ENCODE assay signal across 23 mouse cellular contexts in genomic region chr5:110550841-110551240, GRCm38 (mm10). TPM values are rescaled to one million over a fixed set of nuclear protein-coding genes. Genes with fewer than 3 reads are reported as not detected.
DNase-seq lines count a peak whose midpoint lies in the region; TF ChIP-seq lines count a peak whose summit lies in the region.
"Had no signal": no experiment of that assay in that cellular context is flagged by ENCODE, and none has a peak within 500 bp of the region (broad histone marks: within the 10 kb centered on the region; RNA-seq: fewer than 3 reads in every experiment).

No protein-coding gene starts in this region.

- TF ChIP-seq RAD21 in CH12.LX (IDR thresholded peaks at IDR 0.05; ENCODE audit: low read depth, low read length), result no peak; the same call in 1 of the 2 replicates

- peaks cover 79% of the 10 kb centered on the region for H3K27me3 ChIP-seq in CH12.LX (replicated peaks)

- in situ Hi-C loops in CH12.LX (cut with MboI; ENCODE audit: low pct_ligation_motif_present, low pct_unique_long_range_greater_than_20kb, low sequenced_read_pairs), result no loop called here

- TF ChIP-seq CTCF in layer of hippocampus, adult 2 months (conservative IDR thresholded peaks at IDR 0.05), result peak; percentile 54
- peak in 1 of 2 experiments; percentile 39; a peak in 2 of 4 replicates for TF ChIP-seq CTCF in CH12.LX (conservative IDR thresholded peaks at IDR 0.05 in 1 of 2, IDR thresholded peaks at IDR 0.05 in 1 of 2; ENCODE audit: low read depth in 2 of 2, low read length in 2 of 2)

- no peak overlapping the region for H3K27ac ChIP-seq in layer of hippocampus, adult 2 months
- no peak overlapping the region for H3K27ac ChIP-seq in CH12.LX (ENCODE audit: insufficient read depth, low read depth)
- H3K27ac ChIP-seq: embryonic facial prominence, embryonic 13.5 days; gastrocnemius, adult 2 months; heart, embryonic 13.5 days; hindbrain, embryonic 14.5 days; limb, embryonic 15.5 days; midbrain, embryonic 13.5 days; neural tube, embryonic 15.5 days; stomach, embryonic 15.5 days had no signal

- no peak for TF ChIP-seq POLR2A in CH12.LX (IDR thresholded peaks at IDR 0.05; ENCODE audit: low read depth, low read length)

- H3K4me2 ChIP-seq in CH12.LX (ENCODE audit: insufficient read depth, low read depth, poor library complexity, severe bottlenecking), result no peak overlapping the region
- H3K4me2 ChIP-seq: embryonic facial prominence, embryonic 13.5 days; heart, embryonic 13.5 days; hindbrain, embryonic 14.5 days; limb, embryonic 15.5 days; midbrain, embryonic 13.5 days; neural tube, embryonic 15.5 days; stomach, embryonic 15.5 days had no signal

- no peak for TF ChIP-seq EP300 in CH12.LX (IDR thresholded peaks at IDR 0.05; ENCODE audit: low read length)

- no peaks in the 10 kb centered on the region for H3K36me3 ChIP-seq in CH12.LX (replicated peaks in 1 of 2; ENCODE audit: control insufficient read depth in 1 of 2, insufficient read depth in 1 of 2, low read length in 1 of 2)
- H3K36me3 ChIP-seq: embryonic facial prominence, embryonic 13.5 days; G1E; heart, embryonic 13.5 days; limb, embryonic 15.5 days; midbrain, embryonic 13.5 days; neural tube, embryonic 15.5 days; stomach, embryonic 15.5 days had no signal

- DNase-seq in cerebellum, adult 8-10 months, result peak; percentile 14
- no peak for DNase-seq in cerebellum, postnatal 10 days
- DNase-seq in layer of hippocampus, adult 2 months (ENCODE audit: low spot score in 2 of 2), result no peak
- DNase-seq in layer of hippocampus, postnatal 36 days, result no peak
- DNase-seq in CH12.LX (ENCODE audit: extremely low read depth), result peak; percentile 2
- DNase-seq in WW6 (ENCODE audit: low read depth, low spot score), result peak; percentile 13
- DNase-seq in spleen, adult 18-20 months, result no peak
- no peak for DNase-seq in layer of hippocampus, adult 18-20 months (ENCODE audit: low spot score in 2 of 2)
- DNase-seq: gastrocnemius, adult 2 months; heart, adult 11 months; kidney, adult 11 months; lung, postnatal 10 days; right cerebral cortex, postnatal 25 days; thymus, adult 18-20 months had no signal

- H3K9ac ChIP-seq in CH12.LX (ENCODE audit: insufficient read depth, low read depth), result no peak overlapping the region
- H3K9ac ChIP-seq: embryonic facial prominence, embryonic 13.5 days; heart, embryonic 13.5 days; hindbrain, embryonic 14.5 days; limb, embryonic 15.5 days; midbrain, embryonic 13.5 days; neural tube, embryonic 15.5 days; stomach, embryonic 15.5 days had no signal

- H3K9me3 ChIP-seq in CH12.LX (replicated peaks; ENCODE audit: low read length), result no peaks in the 10 kb centered on the region
- H3K9me3 ChIP-seq: embryonic facial prominence, embryonic 13.5 days; G1E; heart, embryonic 13.5 days; limb, embryonic 15.5 days; midbrain, embryonic 13.5 days; neural tube, embryonic 15.5 days; stomach, embryonic 15.5 days had no signal

- no peaks in the 10 kb centered on the region for H3K4me1 ChIP-seq in CH12.LX (ENCODE audit: control insufficient read depth in 1 of 2, insufficient read depth in 2 of 2)
- H3K4me1 ChIP-seq: embryonic facial prominence, embryonic 13.5 days; heart, embryonic 13.5 days; limb, embryonic 15.5 days; stomach, embryonic 15.5 days had no signal

- no peaks in the 10 kb centered on the region for H3K79me2 ChIP-seq in CH12.LX (replicated peaks; ENCODE audit: control insufficient read depth, extremely low read depth, insufficient read depth, poor library complexity, severe bottlenecking)

- no peak overlapping the region for H3K4me3 ChIP-seq in layer of hippocampus, adult 2 months
- no peak overlapping the region for H3K4me3 ChIP-seq in CH12.LX (replicated peaks in 1 of 3; ENCODE audit: low read depth in 2 of 3, low read length in 2 of 3, poor library complexity in 1 of 3)
- H3K4me3 ChIP-seq: embryonic facial prominence, embryonic 13.5 days; gastrocnemius, adult 2 months; heart, embryonic 13.5 days; limb, embryonic 15.5 days; midbrain, embryonic 13.5 days; neural tube, embryonic 15.5 days; stomach, embryonic 15.5 days had no signal

- dilution Hi-C loops in CH12.LX (cut with MboI; ENCODE audit: extremely low pct_ligation_motif_present, extremely low pct_unique_long_range_greater_than_20kb, low sequenced_read_pairs), result no loop called here

TF ChIP-seq in CH12.LX, 34 proteins besides CTCF, POLR2A, EP300 and RAD21:
- no peak for TF ChIP-seq RCOR1 (conservative IDR thresholded peaks at IDR 0.05; ENCODE audit: low read depth, low read length)
- no peak for TF ChIP-seq TBP (conservative IDR thresholded peaks at IDR 0.05; ENCODE audit: low read depth, low read length)
- TF ChIP-seq CHD1 (IDR thresholded peaks at IDR 0.05; ENCODE audit: low read depth, low read length), result no peak
- no peak for TF ChIP-seq UBTF (IDR thresholded peaks at IDR 0.05; ENCODE audit: low read depth, low read length)
- TF ChIP-seq ZMIZ1 (IDR thresholded peaks at IDR 0.05; ENCODE audit: low read depth, low read length), result no peak
- no peak for TF ChIP-seq ETS1 (conservative IDR thresholded peaks at IDR 0.05; ENCODE audit: low read depth, low read length)
- no peak for TF ChIP-seq MXI1 (IDR thresholded peaks at IDR 0.05; ENCODE audit: low read depth, low read length)
- no peak for TF ChIP-seq GABPA (IDR thresholded peaks at IDR 0.05; ENCODE audit: insufficient replicate concordance, low read depth, low read length)
- no peak for TF ChIP-seq POLR2AphosphoS2 (IDR thresholded peaks at IDR 0.05; ENCODE audit: low read depth, low read length)
- no peak for TF ChIP-seq MEF2A (IDR thresholded peaks at IDR 0.05; ENCODE audit: borderline replicate concordance, low read depth, low read length)
- TF ChIP-seq MAZ (IDR thresholded peaks at IDR 0.05; ENCODE audit: low read depth, low read length), result no peak
- no peak for TF ChIP-seq USF2 (conservative IDR thresholded peaks at IDR 0.05; ENCODE audit: low read depth, low read length)
- no peak for TF ChIP-seq SMC3 (IDR thresholded peaks at IDR 0.05; ENCODE audit: low read depth, low read length)
- no peak for TF ChIP-seq MAFK (IDR thresholded peaks at IDR 0.05; ENCODE audit: insufficient replicate concordance, low read length)
- TF ChIP-seq E2F4 (IDR thresholded peaks at IDR 0.05; ENCODE audit: insufficient replicate concordance, low read depth, low read length), result no peak
- no peak for TF ChIP-seq HCFC1 (IDR thresholded peaks at IDR 0.05; ENCODE audit: low read depth, low read length)

RNA-seq across cellular contexts. Expression of gene Galnt9, which starts 6.7 kb away (rescaled TPM):
- 100 to 1,000 TPM in 1 of 2 experiments, 10 to 100 TPM in 1; 98.3 to 111 TPM for total RNA-seq in layer of hippocampus, adult 2 months (2021)
- 100 to 1,000 TPM; 105 to 109 TPM for total RNA-seq in layer of hippocampus, postnatal 36 days (2021)
- total RNA-seq in CH12.LX (2012; rRNA removed), result not detected in 2 replicates
- total RNA-seq in CH12.LX (2014; rRNA removed), result not detected in 2 replicates
- not detected in 2 replicates for polyA plus RNA-seq in CH12.LX (2012; ENCODE audit: insufficient read length, low read depth)
- 100 to 1,000 TPM; 117 to 131 TPM for total RNA-seq in layer of hippocampus, adult 18-20 months (2021)
- total RNA-seq: gastrocnemius, adult 2 months; heart, postnatal 25 days had no signal
- polyA plus RNA-seq: G1E; heart, embryonic 13.5 days had no signal

Comparison
In these comparisons a context has a peak if more than half of its experiments do, and no peak if none do; other contexts are left out.
1. DNase-seq: peak in cerebellum, adult 8-10 months (single experiment), CH12.LX (single experiment) and WW6 (single experiment); none in cerebellum, postnatal 10 days (0 of 2), layer of hippocampus, adult 2 months (0 of 2), layer of hippocampus, postnatal 36 days (0 of 2), spleen, adult 18-20 months (0 of 2) and layer of hippocampus, adult 18-20 months (0 of 2).
2. RNA of gene Galnt9, which starts 6.7 kb away (total RNA-seq): 117 to 131 TPM in layer of hippocampus, adult 18-20 months, 98.3 to 111 TPM in layer of hippocampus, adult 2 months and 105 to 109 TPM in layer of hippocampus, postnatal 36 days; not detected in CH12.LX; every median in the first group is over 10 times any median in the second.